Mouse (Mus musculus) forelimb bud, embryonic 11.5 days (tissue): ENCODE data around the gene Slc6a12.

Experiments
- DNase-seq: peaks from one replicate; pipeline ENCODE4 v3.0.0-alpha.2; 2012; ENCODE audit warnings: low read depth, low spot score

Gene Slc6a12

DNA sequence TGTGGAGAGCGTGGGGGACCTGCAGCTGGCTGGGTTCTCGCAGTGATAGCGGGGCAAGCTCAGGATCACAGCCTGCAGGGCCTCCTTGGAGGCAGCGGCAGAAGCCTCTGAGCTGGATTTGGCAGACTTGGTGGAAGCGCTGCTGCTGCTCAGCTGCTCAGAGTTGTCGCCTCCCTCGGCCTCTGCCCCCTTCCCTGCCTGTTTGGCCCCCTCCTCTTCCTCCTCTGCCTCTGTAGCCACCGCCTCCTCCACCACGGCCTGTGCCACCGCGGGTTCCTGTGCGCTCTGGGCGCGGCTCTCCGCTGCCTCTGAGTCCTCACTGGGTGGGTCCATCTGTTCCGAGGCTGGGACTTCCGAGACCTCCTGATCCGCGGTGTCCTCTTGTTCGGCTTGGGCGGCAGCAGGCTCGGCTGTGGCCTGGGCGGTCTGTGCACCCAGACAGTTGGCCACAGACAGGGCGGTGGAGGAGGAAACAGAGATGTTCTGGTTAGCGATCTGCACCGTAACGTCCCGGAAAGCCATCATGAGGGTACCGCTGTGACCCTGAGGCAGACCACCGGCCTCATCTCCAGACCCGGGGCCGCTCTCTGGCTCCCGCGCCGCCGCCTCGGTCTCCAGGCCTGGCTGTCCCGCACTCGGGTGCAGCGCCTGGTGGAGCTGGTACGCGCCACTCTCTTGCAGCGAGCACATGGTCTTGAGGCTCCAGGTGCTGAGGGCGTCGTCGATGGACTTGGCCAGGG lies 69.9 kb downstream of the Slc6a12 start:
- no peak for DNase-seq
